In the genomic region with DNA sequence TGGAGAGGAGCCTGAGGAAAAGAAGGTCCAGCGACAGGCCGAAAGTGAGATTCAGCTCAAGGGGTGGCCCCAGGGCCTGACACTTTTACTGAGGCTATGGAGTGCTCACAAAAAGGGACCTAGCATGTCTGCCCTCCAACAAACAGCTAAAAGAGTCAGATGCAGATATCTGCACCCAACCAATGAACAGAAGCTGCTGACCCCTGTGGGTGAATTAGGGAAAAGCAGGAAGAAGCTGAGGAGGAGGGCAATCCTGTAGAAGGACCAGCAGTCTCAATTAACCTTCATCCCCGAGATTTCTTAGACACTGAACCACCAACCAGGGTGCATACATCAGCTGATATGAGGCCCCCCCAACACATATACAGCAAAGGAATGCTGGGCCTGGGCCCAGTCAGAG, we compare ENCODE assay signal across 24 mouse cellular contexts.
DNase-seq lines count a peak whose midpoint lies in the region; ATAC-seq and TF ChIP-seq lines count a peak whose summit lies in the region.
"Had no signal": no experiment of that assay in that cellular context is flagged by ENCODE, and none has a peak within 500 bp of the region (broad histone marks: within the 10 kb centered on the region; RNA-seq: fewer than 3 reads in every experiment).

No protein-coding gene starts in this region.

- 65% methylated on average over 3 of the region's 3 CpGs for WGBS in kidney, postnatal 0 days
- 63% methylated on average over 3 of the region's 3 CpGs for WGBS in midbrain, postnatal 0 days
- 74% methylated on average over 3 of the region's 3 CpGs for WGBS in midbrain, embryonic 10.5 days

- H3K36me3 ChIP-seq in kidney, postnatal 0 days (ENCODE audit: insufficient read depth, low read length) = no peaks in the 10 kb centered on the region
- H3K36me3 ChIP-seq in midbrain, postnatal 0 days (ENCODE audit: insufficient read depth, low read length) = no peaks in the 10 kb centered on the region
- no peaks in the 10 kb centered on the region for H3K36me3 ChIP-seq in midbrain, embryonic 10.5 days
- H3K36me3 ChIP-seq: embryonic facial prominence, embryonic 12.5 days; forebrain, embryonic 15.5 days; hindbrain, embryonic 15.5 days; limb, embryonic 10.5 days had no signal

- peak; percentile 20 for DNase-seq in embryo, embryonic 10 days (ENCODE audit: low spot score)
- no peak for DNase-seq in embryo, embryonic 10.5 days (ENCODE audit: low spot score)
- no peak for DNase-seq in kidney, postnatal 0 days (ENCODE audit: low spot score)
- DNase-seq in kidney, adult 18-20 months = no peak
- DNase-seq in 3T3-L1 (ENCODE audit: low read depth, low spot score) = peak; percentile 11
- no peak for DNase-seq in midbrain, postnatal 0 days (ENCODE audit: low spot score)
- DNase-seq in midbrain, embryonic 10.5 days (ENCODE audit: low spot score) = no peak
- DNase-seq: adrenal gland, adult 8-10 months; cerebellum, adult 8-10 months; heart, postnatal 36 days; kidney, adult 11 months; kidney, postnatal 14 days; liver, postnatal 0 days; midbrain, embryonic 14.5 days; right cerebral cortex, postnatal 4 days; thymus, postnatal 14 days had no signal

- H3K4me2 ChIP-seq in kidney, postnatal 0 days (ENCODE audit: low read length) = no peak overlapping the region
- no peak overlapping the region for H3K4me2 ChIP-seq in midbrain, postnatal 0 days (ENCODE audit: low read depth, low read length, poor library complexity, severe bottlenecking)
- H3K4me2 ChIP-seq: embryonic facial prominence, embryonic 12.5 days; forebrain, embryonic 15.5 days; heart, embryonic 13.5 days; hindbrain, embryonic 15.5 days had no signal

- no peaks in the 10 kb centered on the region for H3K9me3 ChIP-seq in kidney, postnatal 0 days (replicated peaks; ENCODE audit: low read length)
- no peaks in the 10 kb centered on the region for H3K9me3 ChIP-seq in midbrain, postnatal 0 days (ENCODE audit: low read length)
- no peaks in the 10 kb centered on the region for H3K9me3 ChIP-seq in midbrain, embryonic 10.5 days (replicated peaks)
- H3K9me3 ChIP-seq: embryonic facial prominence, embryonic 12.5 days; forebrain, embryonic 15.5 days; heart, embryonic 13.5 days; hindbrain, embryonic 15.5 days; limb, embryonic 10.5 days had no signal

- H3K4me3 ChIP-seq in kidney, postnatal 0 days (replicated peaks; ENCODE audit: low read depth, low read length) = no peak overlapping the region
- no peak overlapping the region for H3K4me3 ChIP-seq in cortical plate, adult 2 months (ENCODE audit: insufficient read depth, low read length)
- H3K4me3 ChIP-seq in midbrain, postnatal 0 days (ENCODE audit: low read depth, low read length) = no peak overlapping the region
- H3K4me3 ChIP-seq in midbrain, embryonic 10.5 days = no peak overlapping the region
- H3K4me3 ChIP-seq: embryonic facial prominence, embryonic 12.5 days; forebrain, embryonic 15.5 days; heart, embryonic 13.5 days; hindbrain, embryonic 15.5 days; left cerebral cortex, adult 2 months; limb, embryonic 10.5 days; myocyte had no signal

- TF ChIP-seq CTCF in kidney, postnatal 0 days (IDR thresholded peaks at IDR 0.05; ENCODE audit: low read depth) = peak; percentile 51
- 0 out of 2 replicates have a peak, but pooled peaks have one; percentile 7 for TF ChIP-seq CTCF in cortical plate, adult 2 months (IDR thresholded peaks at IDR 0.05; ENCODE audit: extremely low read depth, insufficient read depth, low read length)
- no peak; the same call in 1 of the 2 replicates for TF ChIP-seq CTCF in midbrain, postnatal 0 days (IDR thresholded peaks at IDR 0.05)

- no peaks in the 10 kb centered on the region for H3K4me1 ChIP-seq in kidney, postnatal 0 days (replicated peaks; ENCODE audit: insufficient read depth, low read length)
- no peaks in the 10 kb centered on the region for H3K4me1 ChIP-seq in cortical plate, adult 2 months (ENCODE audit: control insufficient read depth, insufficient read depth, low read length)
- H3K4me1 ChIP-seq in midbrain, postnatal 0 days (ENCODE audit: insufficient read depth, low read length) = no peaks in the 10 kb centered on the region
- peaks cover 5% of the 10 kb centered on the region; the same call in 1 of the 2 replicates for H3K4me1 ChIP-seq in midbrain, embryonic 10.5 days
- H3K4me1 ChIP-seq: embryonic facial prominence, embryonic 12.5 days; heart, embryonic 13.5 days; hindbrain, embryonic 15.5 days had no signal

- H3K27ac ChIP-seq in kidney, postnatal 0 days = no peak overlapping the region
- H3K27ac ChIP-seq in cortical plate, adult 2 months (ENCODE audit: insufficient read depth, low read length) = no peak overlapping the region
- H3K27ac ChIP-seq in midbrain, postnatal 0 days (ENCODE audit: low read depth, low read length) = no peak overlapping the region
- no peak overlapping the region for H3K27ac ChIP-seq in midbrain, embryonic 10.5 days (replicated peaks)
- H3K27ac ChIP-seq: embryonic facial prominence, embryonic 12.5 days; forebrain, embryonic 15.5 days; heart, embryonic 13.5 days; hindbrain, embryonic 15.5 days; left cerebral cortex, adult 2 months; limb, embryonic 10.5 days had no signal

- no peak overlapping the region for H3K9ac ChIP-seq in kidney, postnatal 0 days (ENCODE audit: low read depth, low read length)
- no peak overlapping the region for H3K9ac ChIP-seq in midbrain, postnatal 0 days (replicated peaks; ENCODE audit: low read length, poor library complexity, severe bottlenecking)
- H3K9ac ChIP-seq: embryonic facial prominence, embryonic 12.5 days; forebrain, embryonic 15.5 days; heart, embryonic 13.5 days; hindbrain, embryonic 15.5 days; liver, postnatal 0 days had no signal

- no peak for ATAC-seq in kidney, postnatal 0 days (replicated peaks; ENCODE audit: low FRiP score, low read depth)
- no peak for ATAC-seq in midbrain, postnatal 0 days (ENCODE audit: low FRiP score)
- ATAC-seq: forebrain, embryonic 15.5 days; liver, postnatal 0 days had no signal

- TF ChIP-seq POLR2A in cortical plate, adult 2 months (IDR thresholded peaks at IDR 0.05; ENCODE audit: extremely low read depth, insufficient read depth, low read length) = no peak

- no peaks in the 10 kb centered on the region for H3K27me3 ChIP-seq in kidney, postnatal 0 days (ENCODE audit: insufficient read depth, low read length)
- no peaks in the 10 kb centered on the region for H3K27me3 ChIP-seq in midbrain, postnatal 0 days (ENCODE audit: insufficient read depth, low read length)
- no peaks in the 10 kb centered on the region for H3K27me3 ChIP-seq in midbrain, embryonic 10.5 days (ENCODE audit: low read depth, poor library complexity, severe bottlenecking)
- H3K27me3 ChIP-seq: embryonic facial prominence, embryonic 12.5 days; forebrain, embryonic 15.5 days; heart, embryonic 13.5 days; hindbrain, embryonic 15.5 days had no signal

Comparison
In these comparisons a context has a peak if more than half of its experiments do, and no peak if none do; other contexts are left out.
1. DNase-seq: peak in embryo, embryonic 10 days (single experiment) and 3T3-L1 (single experiment); none in embryo, embryonic 10.5 days (single experiment), kidney, postnatal 0 days (single experiment), kidney, adult 18-20 months (single experiment), midbrain, postnatal 0 days (single experiment) and midbrain, embryonic 10.5 days (single experiment).